Mouse (Mus musculus) liver, postnatal 0 days (tissue): ENCODE results near the gene Ltbp1. TPM values are rescaled to one million over a fixed set of nuclear protein-coding genes. Genes with fewer than 3 reads are reported as not detected.
A peak's percentile ranks its signal among the peaks of the same experiment; 100 is the strongest.
"Not testable (repeated sequence)": the region's sequence is repeated elsewhere in the genome, so short reads cannot be mapped to it uniquely, and the experiment has no call there.

ENCODE experiments used
- ATAC-seq: fragments of 200-750 bp; cut with Nextera tagmentation; 2 replicates; pipeline ENCODE4 v1.8.0; 2017; ENCODE audit warnings: mild to moderate bottlenecking, moderate library complexity
- DNase-seq: peaks from one replicate; pipeline ENCODE4 v3.0.0-alpha.2; 2016
- H3K27ac ChIP-seq: fragments of 300-500 bp; sonication (generic); 2 replicates; pipeline ENCODE4 v1.5.1; 2014; ENCODE audit warnings: antibody characterized with exemption, moderate library complexity, mild to moderate bottlenecking, low read depth
- H3K27me3 ChIP-seq: fragments of 300-500 bp; sonication (generic); 2 replicates; pipeline ENCODE4 v1.6.1; 2014; ENCODE audit warnings: low read length, control low read depth, mixed read lengths; ENCODE audit not compliant: insufficient read depth
- H3K36me3 ChIP-seq: fragments of 300-500 bp; sonication (generic); replicated peaks from 2 replicates; pipeline ENCODE4 v1.6.1; 2014; ENCODE audit warnings: mild to moderate bottlenecking, control low read depth, low read length, moderate library complexity, mixed read lengths; ENCODE audit not compliant: insufficient read depth
- H3K4me1 ChIP-seq: fragments of 300-500 bp; sonication (generic); 2 replicates; pipeline ENCODE4 v1.6.1; 2014; ENCODE audit warnings: antibody characterized with exemption, mild to moderate bottlenecking, control low read depth; ENCODE audit not compliant: insufficient read depth
- H3K4me2 ChIP-seq: fragments of 300-500 bp; sonication (generic); 2 replicates; pipeline ENCODE4 v1.6.1; 2014; ENCODE audit warnings: low read depth, mild to moderate bottlenecking, low read length, moderate library complexity, mixed read lengths
- H3K4me3 ChIP-seq: fragments of 300-500 bp; sonication (generic); 2 replicates; pipeline ENCODE4 v1.5.1; 2014; ENCODE audit warnings: low read depth, low read length
- H3K9ac ChIP-seq: fragments of 300-500 bp; sonication (generic); replicated peaks from 2 replicates; pipeline ENCODE4 v1.6.1; 2014; ENCODE audit warnings: mild to moderate bottlenecking, moderate library complexity
- H3K9me3 ChIP-seq: fragments of 300-500 bp; sonication (generic); 2 replicates; pipeline ENCODE4 v1.6.1; 2016; ENCODE audit warnings: mild to moderate bottlenecking, control low read depth, low read length, mixed read lengths
- CTCF ChIP-seq: sonication (generic); IDR thresholded peaks from 2 replicates; pipeline ENCODE4 v1.5.1; 2016; ENCODE audit warnings: antibody characterized with exemption, low read depth
- EP300 ChIP-seq: IDR thresholded peaks from 2 replicates; pipeline ENCODE4 v1.6.1; 2016; ENCODE audit warnings: antibody characterized with exemption, low read depth, mild to moderate bottlenecking
- WGBS: fragments of 180-500 bp; shearing (Covaris S2); extraction: QIAGEN DNeasy Blood & Tissue Kit; methylation state at CpG from one replicate; pipeline ENCODE4 v1.1.7; 2014; ENCODE audit not compliant: insufficient replicate concordance; 5-methylcytosine and 5-hydroxymethylcytosine counted together
- polyA plus RNA-seq: library from polyadenylated mRNA; unstranded; fragments of >200 nt; fragmentation: Nextera tagmentation; extraction: Ambion mirVana; gene quantifications from 2 replicates; pipeline ENCODE4 v1.2.1, GENCODE M21; 2015

Gene Ltbp1
- polyA plus RNA-seq, 1 experiment from 2014 or later, result 2.8 TPM

DNA sequence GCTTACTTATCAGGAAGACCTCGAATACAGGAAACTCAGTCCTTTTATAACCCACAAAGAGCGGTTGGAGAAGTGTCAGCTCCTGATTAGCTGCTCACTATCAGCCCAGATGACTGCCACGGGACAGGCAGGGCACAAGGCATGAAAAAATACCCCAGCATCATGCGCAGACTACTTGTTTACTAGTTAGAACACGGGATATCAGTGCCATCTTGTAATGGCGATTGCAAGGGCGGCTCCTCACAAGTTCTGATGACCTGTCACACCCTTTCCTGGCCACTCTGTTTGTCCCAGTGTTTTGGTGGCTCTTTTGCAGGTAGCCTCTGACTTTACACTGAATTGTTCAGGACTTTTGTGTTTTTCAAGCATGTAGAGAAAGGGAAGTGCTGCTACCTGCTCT is 137.5 kb downstream of the Ltbp1 start:
- H3K9me3 ChIP-seq, H3K27me3 ChIP-seq, H3K36me3 ChIP-seq, H3K9ac ChIP-seq, H3K4me3 ChIP-seq, H3K4me1 ChIP-seq: not testable (repeated sequence)
- peak; percentile 20 for DNase-seq
- ATAC-seq, result peak; percentile 80
- TF ChIP-seq EP300, result peak; percentile 86
- H3K27ac ChIP-seq, result peak overlapping the region; percentile 60; the same call in 1 of the 2 replicates
- H3K4me2 ChIP-seq, result 0 out of 2 replicates have a peak overlapping the region, but pooled peaks have one; percentile 9
- WGBS, result 34% methylated on average over 7 of the region's 7 CpGs

DNA sequence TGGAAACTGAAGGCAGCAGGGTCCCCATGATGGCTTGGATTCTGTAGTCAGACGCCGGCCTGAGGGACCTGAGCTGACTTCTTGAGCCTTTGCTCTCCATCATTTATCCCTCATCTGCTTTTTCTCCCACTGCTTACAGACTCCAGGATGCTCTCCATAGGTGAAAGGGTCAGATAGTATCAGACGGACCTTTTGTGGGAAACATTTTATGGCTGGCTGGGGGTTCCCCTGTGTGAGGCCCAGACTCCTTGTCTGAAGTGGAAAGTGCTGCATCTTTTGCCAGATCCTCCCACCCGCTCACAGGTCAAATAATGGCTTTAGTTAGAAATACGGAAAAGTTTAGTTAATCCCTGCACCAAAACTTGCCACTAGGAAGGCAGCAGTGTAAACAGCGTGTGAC is 138.6 kb downstream of the Ltbp1 start:
- H3K4me1 ChIP-seq, result no peaks in the 10 kb centered on the region
- DNase-seq (no peak), ATAC-seq (no peak)
- TF ChIP-seq CTCF (no peak), EP300 (no peak)
- 77% methylated on average over 6 of the region's 6 CpGs for WGBS
- H3K9me3 ChIP-seq, result no peaks in the 10 kb centered on the region
- no peak overlapping the region for H3K4me2 ChIP-seq
- H3K9ac ChIP-seq, result no peak overlapping the region
- H3K36me3 ChIP-seq, result no peaks in the 10 kb centered on the region
- H3K27ac ChIP-seq, result no peak overlapping the region
- no peaks in the 10 kb centered on the region for H3K27me3 ChIP-seq
- no peak overlapping the region for H3K4me3 ChIP-seq

- no peak for TF ChIP-seq CTCF
- TF ChIP-seq EP300, result no peak
- H3K27me3 ChIP-seq, result no peaks in the 10 kb centered on the region
- DNase-seq (no peak), ATAC-seq (peak; percentile 44; the same call in 1 of the 2 replicates)
- WGBS, result 64% methylated on average over 4 of the region's 4 CpGs
- H3K27ac ChIP-seq, result no peak overlapping the region
- H3K9ac ChIP-seq, result no peak overlapping the region
- H3K4me2 ChIP-seq, result no peak overlapping the region
- no peaks in the 10 kb centered on the region for H3K9me3 ChIP-seq
- H3K36me3 ChIP-seq, result no peaks in the 10 kb centered on the region
- H3K4me1 ChIP-seq, result no peaks in the 10 kb centered on the region
- no peak overlapping the region for H3K4me3 ChIP-seq
These were observed 141.8 kb downstream of the Ltbp1 start for GRCm38 (mm10) chr17:75147218-75147617.

DNA sequence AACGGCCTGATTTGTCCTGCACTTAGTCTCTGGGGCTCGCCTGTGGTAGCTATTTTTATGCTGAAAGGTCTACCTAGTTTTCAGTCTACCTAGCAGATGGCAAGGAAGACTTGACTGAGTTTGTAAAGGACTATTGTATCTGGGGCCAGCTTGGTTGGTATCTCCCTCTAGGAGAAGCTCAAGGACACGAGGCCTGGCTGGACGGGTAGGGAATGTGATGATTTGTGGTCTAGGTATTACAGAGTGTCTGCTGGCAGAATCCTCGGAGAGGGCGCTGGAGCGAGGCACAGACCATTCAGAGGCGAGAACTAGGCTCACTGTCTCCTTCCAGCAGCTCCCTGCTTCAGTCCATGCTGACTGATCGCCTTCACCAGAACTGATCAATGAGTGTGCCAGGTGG is 146.4 kb downstream of the Ltbp1 start:
- 79% methylated on average over 9 of the region's 9 CpGs for WGBS

GRCm38 (mm10) chr17:75153088-75153487 is 147.7 kb downstream of the Ltbp1 start:
- no peak overlapping the region for H3K9ac ChIP-seq
- H3K36me3 ChIP-seq, result no peaks in the 10 kb centered on the region
- 61% methylated on average over 6 of the region's 6 CpGs for WGBS
- H3K4me2 ChIP-seq, result no peak overlapping the region
- H3K4me3 ChIP-seq, result no peak overlapping the region
- no peaks in the 10 kb centered on the region for H3K9me3 ChIP-seq
- H3K27me3 ChIP-seq, result no peaks in the 10 kb centered on the region
- no peak overlapping the region for H3K27ac ChIP-seq
- TF ChIP-seq EP300, result no peak
- TF ChIP-seq CTCF, result no peak
- ATAC-seq, result no peak
- no peaks in the 10 kb centered on the region for H3K4me1 ChIP-seq
- no peak for DNase-seq

More for the DNA sequence above, 146.4 kb downstream of the Ltbp1 start:
- no peak for DNase-seq
- TF ChIP-seq EP300 (no peak), CTCF (no peak)
- Histone ChIP-seq H3K36me3 (no peaks in the 10 kb centered on the region), H3K27me3 (no peaks in the 10 kb centered on the region), H3K27ac (no peak overlapping the region), H3K9me3 (no peaks in the 10 kb centered on the region), H3K9ac (no peak overlapping the region), H3K4me1 (no peaks in the 10 kb centered on the region), H3K4me3 (no peak overlapping the region), H3K4me2 (no peak overlapping the region)
- ATAC-seq, result no peak

- H3K9ac ChIP-seq, result no peak overlapping the region
- no peak overlapping the region for H3K27ac ChIP-seq
- no peak for DNase-seq
- ATAC-seq, result no peak
- TF ChIP-seq EP300 (no peak), CTCF (no peak)
- H3K27me3 ChIP-seq, result no peaks in the 10 kb centered on the region
- H3K36me3 ChIP-seq, result no peaks in the 10 kb centered on the region
- H3K9me3 ChIP-seq, result no peaks in the 10 kb centered on the region
- no peak overlapping the region for H3K4me2 ChIP-seq
- H3K4me1 ChIP-seq, result no peaks in the 10 kb centered on the region
- WGBS, result 87% methylated on average over 6 of the region's 6 CpGs
- no peak overlapping the region for H3K4me3 ChIP-seq
These were observed 153.0 kb downstream of the Ltbp1 start for GRCm38 (mm10) chr17:75158385-75158784.
